Mouse (Mus musculus) thymus, adult 2 months (tissue): ENCODE measurements around the gene Mia2. TPM values are rescaled to one million over a fixed set of nuclear protein-coding genes. Genes with fewer than 3 reads are reported as not detected.
"Not testable (repeated sequence)": the region's sequence is repeated elsewhere in the genome, so short reads cannot be mapped to it uniquely, and the experiment has no call there.

ENCODE experiments used
- DNase-seq: peaks from one replicate; pipeline ENCODE4 v3.0.0; 2021
- H3K27ac ChIP-seq: fragments of 200-500 bp; 2 replicates; pipeline ENCODE4 v1.5.1; 2012; ENCODE audit warnings: low read length, control low read depth; ENCODE audit not compliant: control insufficient read depth, insufficient read depth
- H3K27me3 ChIP-seq: fragments of 200-500 bp; 2 replicates; pipeline ENCODE4 v1.6.1; 2012; ENCODE audit warnings: mild to moderate bottlenecking, low read length, moderate library complexity, mixed read lengths; ENCODE audit not compliant: control insufficient read depth, insufficient read depth
- H3K36me3 ChIP-seq: fragments of 200-500 bp; 2 replicates; pipeline ENCODE4 v1.6.1; 2012; ENCODE audit warnings: mild to moderate bottlenecking, low read length, moderate library complexity; ENCODE audit not compliant: control insufficient read depth, insufficient read depth
- H3K4me1 ChIP-seq: fragments of 200-500 bp; replicated peaks from 2 replicates; pipeline ENCODE4 v1.6.1; 2012; ENCODE audit warnings: low read length; ENCODE audit not compliant: control insufficient read depth, insufficient read depth
- H3K4me3 ChIP-seq: fragments of 200-500 bp; 2 replicates; pipeline ENCODE4 v1.5.1; 2012; ENCODE audit warnings: mild to moderate bottlenecking, low read length, control low read depth, moderate library complexity; ENCODE audit not compliant: control insufficient read depth, insufficient read depth
- CTCF ChIP-seq: fragments of 200-500 bp; IDR thresholded peaks from 2 replicates; pipeline ENCODE4 v1.5.1; 2012; ENCODE audit warnings: mild to moderate bottlenecking, control low read depth, low read length, moderate library complexity, borderline replicate concordance; ENCODE audit not compliant: control insufficient read depth, poor library complexity, insufficient read depth; ENCODE audit errors: extremely low read depth
- POLR2A ChIP-seq: fragments of 200-500 bp; IDR thresholded peaks from 2 replicates; pipeline ENCODE4 v1.6.1; 2012; ENCODE audit warnings: mild to moderate bottlenecking, low read length, control low read depth, moderate library complexity; ENCODE audit not compliant: control insufficient read depth, poor library complexity, insufficient read depth; ENCODE audit errors: extremely low read depth
- WGBS: fragments of 180-500 bp; shearing (Covaris S2); methylation state at CpG from one replicate; pipeline ENCODE4 v1.1.7; 2018; 5-methylcytosine and 5-hydroxymethylcytosine counted together
- polyA plus RNA-seq: library from polyadenylated mRNA; depleted of rRNA; stranded (reverse); fragments of >200 nt; gene quantifications from 2 replicates; pipeline ENCODE4 v1.2.3, GENCODE M21; 2012; rRNA removed

Mia2 gene
- polyA plus RNA-seq, 1 experiment = 67.8 TPM

DNA sequence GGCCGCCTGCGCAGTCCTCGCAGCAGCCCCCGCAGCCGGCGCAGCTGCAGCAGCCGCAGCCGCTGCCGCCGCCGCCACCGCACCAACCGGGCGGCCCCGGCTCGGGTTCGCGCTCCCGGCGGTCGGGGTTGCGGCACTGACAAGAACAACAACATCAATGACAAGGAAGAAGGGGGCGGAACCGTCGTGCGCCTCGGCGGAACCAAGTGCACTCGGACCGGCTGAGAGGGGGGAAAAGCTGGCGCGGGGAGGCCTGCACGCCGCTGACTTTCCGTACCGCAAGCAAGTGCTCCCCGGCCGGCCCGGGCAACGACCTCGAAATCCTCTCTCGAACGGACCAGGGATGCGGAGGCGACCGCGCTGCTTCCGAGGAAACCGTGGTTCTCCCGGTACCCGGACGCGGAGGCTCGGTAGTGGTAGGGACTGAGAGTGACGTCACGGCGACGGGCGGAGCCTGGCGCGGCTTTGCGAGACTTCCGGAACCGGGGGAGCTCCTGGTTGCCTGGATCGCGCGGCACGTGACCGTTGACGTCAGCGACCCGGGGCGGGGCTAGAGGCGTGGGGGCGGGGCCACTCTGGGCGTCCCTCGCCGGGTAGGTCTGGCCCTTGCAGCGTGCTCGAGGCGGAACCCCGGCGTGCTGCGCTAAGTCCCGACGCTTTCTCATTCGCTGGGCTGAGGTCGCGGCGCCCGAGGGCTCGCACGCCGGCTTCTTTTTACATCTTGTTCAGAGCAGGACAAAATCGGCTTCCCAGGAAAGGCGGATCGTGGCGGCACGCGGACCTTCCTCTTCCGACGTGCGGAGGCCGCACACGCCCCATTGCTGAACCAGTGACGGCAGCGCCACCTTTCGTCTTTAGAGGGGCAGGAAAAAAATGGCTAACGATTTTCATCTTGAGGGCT lies 124.0 kb downstream of the Mia2 start, which contains the start of gene Fbxo33:
Fbxo33 (minus strand) TSS at position 401 of the 901 bp plus-strand sequence.
- Histone ChIP-seq H3K27me3 (no peaks in the 10 kb centered on the region), H3K27ac (peak within 1 kb of the TSS; percentile 57), H3K4me1 (peaks cover 8% of the 10 kb centered on the region), H3K36me3 (no peaks in the 10 kb centered on the region), H3K4me3 (peak within 1 kb of the TSS; percentile 68)
- peak; percentile 94 for DNase-seq
- TF ChIP-seq POLR2A (peak; percentile 52), CTCF (peak; percentile 58; the same call in 1 of the 2 replicates)
- WGBS = 1% methylated on average over 109 of the region's 109 CpGs

DNA sequence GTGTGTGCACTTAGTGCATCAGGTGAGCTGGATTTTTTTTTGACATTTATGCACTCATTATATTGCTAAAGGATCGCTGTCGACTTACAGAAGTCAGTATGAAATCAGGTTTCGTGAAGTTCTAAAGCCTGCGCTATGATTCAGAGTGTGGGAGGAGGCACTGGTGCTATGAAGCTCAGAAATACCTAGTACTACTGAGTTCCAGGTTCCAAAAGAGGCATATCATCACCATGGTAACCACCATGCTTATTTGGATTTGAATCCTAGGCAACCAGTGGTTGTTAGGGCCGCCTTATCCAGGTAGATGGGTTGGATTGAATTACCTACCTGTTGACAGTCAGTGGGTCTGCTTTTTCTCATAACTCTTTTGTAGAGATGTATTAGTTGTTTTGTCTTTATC lies 132.8 kb downstream of the Mia2 start:
- no peaks in the 10 kb centered on the region for H3K36me3 ChIP-seq
- H3K27ac ChIP-seq = no peak overlapping the region
- 93% methylated on average over 5 of the region's 5 CpGs for WGBS
- H3K4me1 ChIP-seq = no peaks in the 10 kb centered on the region
- H3K4me3 ChIP-seq = no peak overlapping the region
- no peaks in the 10 kb centered on the region for H3K27me3 ChIP-seq
- DNase-seq = no peak
- TF ChIP-seq CTCF = no peak
- TF ChIP-seq POLR2A = no peak

DNA sequence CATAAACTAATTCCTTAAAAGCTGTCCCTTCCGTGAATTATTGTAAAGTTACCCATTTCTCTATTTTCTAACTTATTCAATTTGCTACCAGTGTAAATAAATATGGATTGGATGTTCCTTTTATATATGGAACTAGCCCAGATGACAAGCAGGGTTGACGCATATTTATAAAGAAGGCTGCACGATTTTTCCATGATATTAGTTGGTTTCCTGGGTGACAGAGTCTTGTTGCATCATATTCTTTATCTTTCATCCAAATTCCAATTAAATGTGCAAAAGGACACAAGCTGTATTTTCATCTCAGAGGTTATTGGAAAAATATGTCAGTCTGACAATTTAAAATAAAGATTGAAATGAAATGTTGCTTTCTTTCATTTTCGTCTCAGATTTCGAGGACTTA lies 142.8 kb downstream of the Mia2 start:
- WGBS = 91% methylated on average over 5 of the region's 5 CpGs
- TF ChIP-seq POLR2A (no peak), CTCF (no peak)
- no peak overlapping the region for H3K27ac ChIP-seq
- no peak for DNase-seq
- H3K36me3 ChIP-seq = no peaks in the 10 kb centered on the region
- no peaks in the 10 kb centered on the region for H3K4me1 ChIP-seq
- H3K4me3 ChIP-seq = no peak overlapping the region
- no peaks in the 10 kb centered on the region for H3K27me3 ChIP-seq

DNA sequence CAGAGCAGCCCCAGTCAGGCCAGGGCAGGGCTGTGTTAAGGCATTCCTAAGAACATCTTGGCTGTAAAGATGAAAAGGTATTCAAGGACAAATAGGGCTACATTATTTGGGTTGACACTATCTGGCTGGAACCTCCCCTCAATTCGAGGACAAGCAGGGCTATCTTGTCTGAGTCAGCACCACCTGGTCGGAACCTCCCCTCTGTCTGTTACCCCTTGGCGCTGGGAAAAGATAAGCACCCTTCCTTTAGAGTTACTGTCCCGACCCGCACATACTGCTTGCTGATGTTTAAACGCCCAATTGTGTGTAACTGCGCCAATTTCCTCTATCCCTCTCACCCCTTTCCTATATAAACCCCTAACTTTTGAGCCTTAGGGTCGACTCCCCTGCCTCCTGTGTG lies 145.4 kb downstream of the Mia2 start:
- not testable (repeated sequence) for H3K27ac ChIP-seq, DNase-seq, H3K4me1 ChIP-seq, H3K4me3 ChIP-seq, H3K36me3 ChIP-seq, H3K27me3 ChIP-seq
- WGBS = 95% methylated on average over 8 of the region's 8 CpGs

Other genes starting within 250 kb of the Mia2 start
- gene Sec23a, start 83.8 kb upstream of the Mia2 start, polyA plus RNA-seq = 9.7 and 10.8 TPM in 2 replicates
- gene Gemin2, start 82.4 kb upstream of the Mia2 start, polyA plus RNA-seq = 5.2 and 5.9 TPM in 2 replicates
- 57.6 and 63.3 TPM in 2 replicates for gene Trappc6b, start 34.3 kb upstream of the Mia2 start, polyA plus RNA-seq
- gene Pnn, start 28.9 kb upstream of the Mia2 start, polyA plus RNA-seq = 32.2 and 34.0 TPM in 2 replicates
- gene Fbxo33, start 123.9 kb downstream of the Mia2 start, polyA plus RNA-seq = 11.4 and 18.6 TPM in 2 replicates